Mouse (Mus musculus): ENCODE measurements at regions not wholly inside any gene's neighbourhood (a gene's known extent, or its start where the extent isn't known, plus 50 kb on each side); places are given as distances from the start of the nearest gene placed in this dataset.

DNA sequence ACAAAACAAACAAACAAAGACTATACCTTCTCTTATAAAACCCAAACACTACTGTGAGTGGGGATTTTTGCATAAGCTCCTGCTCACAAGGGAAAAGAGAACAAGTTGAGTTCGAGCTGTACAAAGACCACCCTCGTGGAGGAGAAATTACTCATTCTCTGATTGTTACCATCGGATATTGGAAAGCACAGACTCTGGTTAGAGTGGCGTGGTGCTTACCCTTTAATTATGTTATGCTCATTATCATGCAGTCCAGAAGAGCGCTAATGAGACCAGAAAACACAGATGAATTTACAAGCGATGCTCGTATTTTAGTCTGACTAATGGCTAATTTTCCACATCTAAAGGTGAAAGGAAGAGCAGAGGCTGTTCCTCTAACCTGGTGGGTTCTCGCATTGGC is 721.7 kb upstream of the Cited2 start:
- TF ChIP-seq CTCF (IDR thresholded peaks at IDR 0.05) (no peak), POLR2A (IDR thresholded peaks at IDR 0.05; ENCODE audit: insufficient read depth, low read depth, low read length) (no peak)

All from heart, adult 2 months (tissue).